In genomic region chr17:12265969-12266925, GRCm38 (mm10) we compare ENCODE assay signal across 8 mouse cellular contexts. TPM values are rescaled to one million over a fixed set of nuclear protein-coding genes. Genes with fewer than 3 reads are reported as not detected.
DNase-seq lines count a peak whose midpoint lies in the region; ATAC-seq and TF ChIP-seq lines count a peak whose summit lies in the region.

No protein-coding gene starts in this region.

- peak; percentile 13 for DNase-seq in ovary, postnatal 14 days (ENCODE audit: low spot score)
- no peak for DNase-seq in ovary, postnatal 10 days (ENCODE audit: low spot score)
- peak; percentile 30 for DNase-seq in forelimb bud, embryonic 11.5 days (ENCODE audit: low read depth, low spot score)
- peak; percentile 43 for DNase-seq in hindbrain, embryonic 11.5 days (ENCODE audit: low spot score)
- peak; percentile 59 for DNase-seq in layer of hippocampus, adult 9-10 months (ENCODE audit: low spot score)
- peak; percentile 68 for DNase-seq in lung, embryonic 14.5 days
- peak; percentile 21 for DNase-seq in retina, postnatal 7 days (ENCODE audit: low read depth, low spot score)
- DNase-seq in thymus, adult 2 months: no peak

- no peaks in the 10 kb centered on the region for H3K9me3 ChIP-seq in hindbrain, embryonic 11.5 days (ENCODE audit: control insufficient read depth, low read length)
- H3K9me3 ChIP-seq in lung, embryonic 14.5 days (ENCODE audit: low read depth, low read length): no peaks in the 10 kb centered on the region

- H3K27ac ChIP-seq in hindbrain, embryonic 11.5 days (ENCODE audit: low read depth, low read length): 0 out of 2 replicates have a peak overlapping the region, but pooled peaks have one; percentile 24
- peak overlapping the region; percentile 33; the same call in 1 of the 2 replicates for H3K27ac ChIP-seq in lung, embryonic 14.5 days (ENCODE audit: low read depth)
- H3K27ac ChIP-seq in thymus, adult 2 months (ENCODE audit: control insufficient read depth, insufficient read depth, low read length): no peak overlapping the region

- peaks cover 5% of the 10 kb centered on the region for H3K36me3 ChIP-seq in hindbrain, embryonic 11.5 days (ENCODE audit: control insufficient read depth, insufficient read depth, low read length)
- H3K36me3 ChIP-seq in lung, embryonic 14.5 days (ENCODE audit: insufficient read depth): peaks cover 33% of the 10 kb centered on the region
- H3K36me3 ChIP-seq in thymus, adult 2 months (ENCODE audit: control insufficient read depth, insufficient read depth, low read length): peaks cover under 1% of the 10 kb centered on the region

- H3K4me1 ChIP-seq in hindbrain, embryonic 11.5 days (replicated peaks; ENCODE audit: control insufficient read depth, insufficient read depth, low read length): no peaks in the 10 kb centered on the region
- H3K4me1 ChIP-seq in lung, embryonic 14.5 days (ENCODE audit: insufficient read depth): 0 out of 2 replicates have a peak, but pooled peaks cover 6% of the 10 kb centered on the region
- no peaks in the 10 kb centered on the region for H3K4me1 ChIP-seq in thymus, adult 2 months (replicated peaks; ENCODE audit: control insufficient read depth, insufficient read depth, low read length)

- H3K27me3 ChIP-seq in hindbrain, embryonic 11.5 days (ENCODE audit: control insufficient read depth, insufficient read depth, low read length): no peaks in the 10 kb centered on the region
- no peaks in the 10 kb centered on the region for H3K27me3 ChIP-seq in lung, embryonic 14.5 days (ENCODE audit: insufficient read depth, low read length)
- H3K27me3 ChIP-seq in thymus, adult 2 months (ENCODE audit: control insufficient read depth, insufficient read depth, low read length): no peaks in the 10 kb centered on the region

- no peak overlapping the region for H3K4me3 ChIP-seq in hindbrain, embryonic 11.5 days (ENCODE audit: low read depth, low read length)
- H3K4me3 ChIP-seq in lung, embryonic 14.5 days (ENCODE audit: low read depth, low read length): no peak overlapping the region
- no peak overlapping the region for H3K4me3 ChIP-seq in thymus, adult 2 months (ENCODE audit: control insufficient read depth, insufficient read depth, low read length)

- no peak overlapping the region for H3K9ac ChIP-seq in hindbrain, embryonic 11.5 days (ENCODE audit: low read depth, low read length)
- H3K9ac ChIP-seq in lung, embryonic 14.5 days: no peak overlapping the region

- H3K4me2 ChIP-seq in hindbrain, embryonic 11.5 days (replicated peaks; ENCODE audit: low read depth, low read length): no peak overlapping the region
- H3K4me2 ChIP-seq in lung, embryonic 14.5 days: no peak overlapping the region

- WGBS in hindbrain, embryonic 11.5 days: 72% methylated on average over 21 of the region's 21 CpGs
- 57% methylated on average over 21 of the region's 21 CpGs for WGBS in lung, embryonic 14.5 days
- WGBS in thymus, adult 2 months: 90% methylated on average over 21 of the region's 21 CpGs

- TF ChIP-seq CTCF in lung, embryonic 14.5 days (IDR thresholded peaks at IDR 0.05; ENCODE audit: low read depth): peak; percentile 48
- no peak for TF ChIP-seq CTCF in thymus, adult 2 months (IDR thresholded peaks at IDR 0.05; ENCODE audit: borderline replicate concordance, control insufficient read depth, extremely low read depth, insufficient read depth, low read length, poor library complexity)

- TF ChIP-seq POLR2A in thymus, adult 2 months (IDR thresholded peaks at IDR 0.05; ENCODE audit: control insufficient read depth, extremely low read depth, insufficient read depth, low read length, poor library complexity): no peak

- ATAC-seq in hindbrain, embryonic 11.5 days (ENCODE audit: low FRiP score): peak; percentile 78; the same call in 1 of the 2 replicates
- peak; percentile 78 for ATAC-seq in lung, embryonic 14.5 days (ENCODE audit: insufficient read depth)

RNA-seq across cellular contexts. Expression of gene Map3k4, which starts 52.3 kb away (rescaled TPM):
- 45.8 and 62.3 TPM in 2 replicates for polyA plus RNA-seq in hindbrain, embryonic 11.5 days (2014; fragmentation: Nextera tagmentation; extraction: Ambion mirVana)
- polyA plus RNA-seq in lung, embryonic 14.5 days (2014; fragmentation: Nextera tagmentation; extraction: Ambion mirVana): 39.0 and 47.9 TPM in 2 replicates
- polyA plus RNA-seq in thymus, adult 2 months (2012; rRNA removed): 27.7 and 43.4 TPM in 2 replicates

Comparison
In these comparisons a context has a peak if more than half of its experiments do, and no peak if none do; other contexts are left out.
1. DNase-seq: peak in ovary, postnatal 14 days (single experiment), forelimb bud, embryonic 11.5 days (single experiment), hindbrain, embryonic 11.5 days (single experiment), layer of hippocampus, adult 9-10 months (single experiment), lung, embryonic 14.5 days (single experiment) and retina, postnatal 7 days (single experiment); none in ovary, postnatal 10 days (single experiment) and thymus, adult 2 months (single experiment).